Mouse (Mus musculus): ENCODE results near the gene Olfr731.

Gene Olfr731

DNA sequence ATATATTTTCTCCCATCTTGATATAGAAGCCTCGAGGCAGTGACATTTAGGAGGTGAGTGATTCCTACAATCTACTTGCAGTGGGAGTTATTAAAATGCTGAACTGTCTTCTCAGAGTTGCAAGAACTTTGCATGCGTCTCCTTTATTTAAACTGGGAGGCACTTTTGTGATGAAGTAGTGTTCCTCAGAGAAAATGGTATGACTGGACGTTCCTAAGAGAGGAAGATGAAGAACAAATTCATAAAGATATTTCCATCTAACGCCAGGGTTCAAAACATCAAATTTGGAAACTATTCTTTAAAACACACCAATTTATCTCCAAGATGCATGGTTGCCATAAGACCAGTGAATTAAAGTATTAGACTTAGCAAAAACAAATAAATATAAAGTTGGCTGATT lies at the start of gene Olfr731:
Gene Olfr731 (minus strand): TSS at position 101 of the 400 bp plus-strand sequence.
- no peak for DNase-seq (ENCODE audit: low read depth, low spot score)

DNA sequence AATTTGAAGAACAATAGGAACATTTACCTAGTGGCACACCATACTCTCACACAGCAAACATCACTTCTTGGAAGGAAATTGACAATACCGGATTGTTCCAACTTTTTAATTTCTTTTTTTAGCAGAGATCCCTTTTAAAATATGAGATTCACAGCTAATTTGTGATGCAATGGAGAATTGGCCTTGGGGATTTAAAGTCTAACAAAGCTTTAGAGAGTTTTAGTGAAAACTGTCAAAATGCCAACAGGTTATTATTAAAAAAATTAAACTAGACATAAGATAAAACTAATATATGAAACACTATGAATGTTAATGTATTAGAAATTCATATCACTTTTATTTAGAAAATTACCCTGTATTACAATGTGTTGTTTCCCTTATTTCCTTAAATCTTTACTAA lies 42.4 kb upstream of the Olfr731 start, which contains the start of gene Olfr732:
Gene Olfr732 (minus strand): TSS at position 101 of the 400 bp plus-strand sequence.
- no peak for DNase-seq (ENCODE audit: low read depth, low spot score)

DNA sequence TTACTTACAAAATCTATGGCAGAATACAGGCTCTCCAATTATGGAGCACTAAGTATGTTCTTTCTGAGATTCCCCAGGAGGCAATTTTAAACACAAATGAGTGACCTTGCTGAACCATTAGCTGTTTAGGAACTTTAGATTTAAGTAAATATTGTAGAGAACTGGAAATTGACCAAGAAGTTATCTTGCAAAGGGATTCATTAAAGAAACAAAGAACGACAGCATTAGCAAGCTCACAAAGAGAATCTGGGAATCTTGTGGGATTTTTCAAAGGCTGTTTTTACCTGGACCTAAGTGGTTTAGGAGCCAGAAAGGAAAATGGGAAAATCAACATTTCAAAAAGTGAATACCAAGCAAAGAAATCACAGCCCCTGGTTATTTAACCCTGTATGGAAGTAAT lies 53.6 kb downstream of the Olfr731 start, which contains the start of gene Olfr730:
Gene Olfr730 (minus strand): TSS at position 101 of the 400 bp plus-strand sequence.
- DNase-seq (ENCODE audit: low read depth, low spot score) = no peak
